Mouse (Mus musculus) heart, adult 2 months (tissue): ENCODE data around the gene Mas1.

Experiments used
- CTCF ChIP-seq: fragments of 200-600 bp; IDR thresholded peaks from 2 replicates; pipeline ENCODE4 v1.8.1; 2022; ENCODE audit warnings: antibody characterized with exemption, mild to moderate bottlenecking, moderate library complexity
- POLR2A ChIP-seq: fragments of 200-500 bp; IDR thresholded peaks from 2 replicates; pipeline ENCODE4 v1.6.1; 2011; ENCODE audit warnings: mild to moderate bottlenecking, low read depth, low read length, control low read depth; ENCODE audit not compliant: insufficient read depth

DNA sequence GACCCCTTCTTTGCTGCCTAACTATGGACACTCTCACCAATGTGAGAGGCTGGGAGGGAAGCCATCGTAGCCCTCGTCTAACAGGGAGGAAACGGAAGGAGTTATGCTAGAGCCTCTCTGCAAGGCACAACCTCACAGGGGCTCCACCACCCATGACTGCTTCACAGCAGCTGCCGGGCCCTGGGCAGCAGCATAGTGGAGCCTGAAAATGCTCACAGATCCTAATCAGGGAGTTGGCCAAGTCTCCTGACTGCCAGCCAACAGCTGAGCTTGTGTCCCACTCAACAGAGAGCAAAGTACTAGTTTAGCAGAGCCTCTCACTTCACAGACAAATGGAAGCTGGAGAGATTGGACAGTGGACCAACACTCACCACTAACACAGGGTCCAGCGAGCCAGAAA, 21.5 kb downstream of the Mas1 start:
- TF ChIP-seq CTCF (no peak), POLR2A (no peak)
